Mouse (Mus musculus) spleen, adult 2 months (tissue): ENCODE data around the gene Skap1.

Experiments used
- CTCF ChIP-seq: fragments of 200-500 bp; IDR thresholded peaks from 2 replicates; pipeline ENCODE4 v1.5.1; 2011; ENCODE audit warnings: mild to moderate bottlenecking, inconsistent platforms; ENCODE audit not compliant: insufficient read depth, insufficient read length, insufficient replicate concordance; ENCODE audit errors: extremely low read depth
- POLR2A ChIP-seq: fragments of 200-500 bp; IDR thresholded peaks from 2 replicates; pipeline ENCODE4 v1.6.1; 2011; ENCODE audit warnings: low read depth, low read length, inconsistent platforms

GRCm38 (mm10) chr11:96455111-96455510, 9.3 kb upstream of the Skap1 start:
- TF ChIP-seq CTCF, result no peak
- TF ChIP-seq POLR2A, result no peak
